Mouse (Mus musculus) MEL (cell line): ENCODE measurements around the gene Tead3. TPM values are rescaled to one million over a fixed set of nuclear protein-coding genes. Genes with fewer than 3 reads are reported as not detected.
A peak's percentile ranks its signal among the peaks of the same experiment; 100 is the strongest.

Experiments
- DNase-seq: peaks from one replicate; pipeline ENCODE4 v3.0.0; 2011; ENCODE audit warnings: low read depth, low spot score
- H3K27ac ChIP-seq: 2 replicates; pipeline ENCODE4 v1.5.1; 2012; ENCODE audit warnings: low read depth, mild to moderate bottlenecking, control low read depth, low read length, moderate library complexity; ENCODE audit not compliant: control insufficient read depth
- H3K27me3 ChIP-seq, 2 experiments: fragments of 150-350 bp in 1 of 2; sonication (generic) in 1 of 2; 2 replicates each; pipeline ENCODE4 v1.6.1; 2012; ENCODE audit warnings: low read length in 2 of 2, mild to moderate bottlenecking in 2 of 2, improper control_type of control experiment in 1 of 2, moderate library complexity in 1 of 2; ENCODE audit not compliant: insufficient read depth in 2 of 2, control insufficient read depth in 1 of 2
- H3K36me3 ChIP-seq, 2 experiments: 2 replicates each; pipeline ENCODE4 v1.6.1; 2012 to 2014; ENCODE audit warnings: low read length in 2 of 2, improper control_type of control experiment in 1 of 2, inconsistent platforms in 1 of 2, mild to moderate bottlenecking in 1 of 2; ENCODE audit not compliant: insufficient read depth in 2 of 2, control insufficient read depth in 1 of 2
- H3K4me1 ChIP-seq, 2 experiments: fragments of 150-350 bp in 1 of 2; sonication (generic) in 1 of 2; 2 replicates each; pipeline ENCODE4 v1.6.1; 2012; ENCODE audit warnings: low read length in 2 of 2, improper control_type of control experiment in 1 of 2, mild to moderate bottlenecking in 1 of 2; ENCODE audit not compliant: insufficient read depth in 2 of 2, control insufficient read depth in 1 of 2
- H3K4me3 ChIP-seq, 2 experiments: fragments of 150-350 bp in 1 of 2; sonication (generic) in 1 of 2; 2 replicates each; pipeline ENCODE4 v1.5.1; 2012; ENCODE audit warnings: low read depth in 2 of 2, low read length in 2 of 2, mild to moderate bottlenecking in 2 of 2, moderate library complexity in 2 of 2, control low read depth in 1 of 2, improper control_type of control experiment in 1 of 2; ENCODE audit not compliant: control insufficient read depth in 1 of 2, insufficient read depth in 1 of 2
- H3K79me2 ChIP-seq: 2 replicates; pipeline ENCODE4 v1.6.1; 2012; ENCODE audit warnings: mild to moderate bottlenecking, low read length, moderate library complexity; ENCODE audit not compliant: control insufficient read depth, poor library complexity, insufficient read depth
- H3K9ac ChIP-seq: 2 replicates; pipeline ENCODE4 v1.6.1; 2012; ENCODE audit warnings: low read depth, mild to moderate bottlenecking, control low read depth, low read length, moderate library complexity; ENCODE audit not compliant: control insufficient read depth, poor library complexity, severe bottlenecking
- H3K9me3 ChIP-seq: fragments of 150-350 bp; sonication (generic); replicated peaks from 2 replicates; pipeline ENCODE4 v1.6.1; 2012; ENCODE audit warnings: mild to moderate bottlenecking, low read length, improper control_type of control experiment, moderate library complexity; ENCODE audit not compliant: insufficient read depth
- CHD1 ChIP-seq: IDR thresholded peaks from 2 replicates; pipeline ENCODE4 v1.6.1; 2012; ENCODE audit warnings: low read depth, mild to moderate bottlenecking, inconsistent platforms, low read length, improper control_type of control experiment
- CHD2 ChIP-seq: IDR thresholded peaks from 2 replicates; pipeline ENCODE4 v1.6.1; 2011; ENCODE audit warnings: low read length, improper control_type of control experiment
- CTCF ChIP-seq, 3 experiments: IDR thresholded peaks in 2 of 3; conservative IDR thresholded peaks in 1 of 3; 2 replicates each; pipeline ENCODE4 v1.5.1; 2011 to 2012; ENCODE audit warnings: low read length in 3 of 3, low read depth in 2 of 3, mild to moderate bottlenecking in 2 of 3, improper control_type of control experiment in 1 of 3, inconsistent platforms in 1 of 3, mixed read lengths in 1 of 3, moderate library complexity in 1 of 3; ENCODE audit not compliant: control insufficient read depth in 1 of 3, insufficient read depth in 1 of 3, poor library complexity in 1 of 3, severe bottlenecking in 1 of 3
- ELF1 ChIP-seq: IDR thresholded peaks from 2 replicates; pipeline ENCODE4 v1.6.1; 2014; ENCODE audit warnings: low read depth, mild to moderate bottlenecking, inconsistent platforms, low read length, improper control_type of control experiment, moderate library complexity
- EP300 ChIP-seq, 2 experiments: IDR thresholded peaks; 2 replicates each; pipeline ENCODE4 v1.6.1; 2011; ENCODE audit warnings: improper control_type of control experiment in 2 of 2, low read length in 2 of 2, low read depth in 1 of 2, mild to moderate bottlenecking in 1 of 2
- ETS1 ChIP-seq: IDR thresholded peaks from 2 replicates; pipeline ENCODE4 v1.6.1; 2012; ENCODE audit warnings: low read depth, mild to moderate bottlenecking, inconsistent platforms, low read length, improper control_type of control experiment, moderate library complexity
- GABPA ChIP-seq: IDR thresholded peaks from 2 replicates; pipeline ENCODE4 v1.6.1; 2012; ENCODE audit warnings: low read depth, mild to moderate bottlenecking, inconsistent platforms, low read length, improper control_type of control experiment, moderate library complexity
- JUND ChIP-seq: IDR thresholded peaks from 2 replicates; pipeline ENCODE4 v1.6.1; 2011; ENCODE audit warnings: low read depth, mild to moderate bottlenecking, improper control_type of control experiment, low read length
- MAX ChIP-seq: IDR thresholded peaks from 2 replicates; pipeline ENCODE4 v1.6.1; 2011; ENCODE audit warnings: low read length, improper control_type of control experiment
- MAZ ChIP-seq: IDR thresholded peaks from 2 replicates; pipeline ENCODE4 v1.6.1; 2012; ENCODE audit warnings: low read depth, mild to moderate bottlenecking, inconsistent platforms, low read length, improper control_type of control experiment
- MYB ChIP-seq: IDR thresholded peaks from 2 replicates; pipeline ENCODE4 v1.6.1; 2011; ENCODE audit warnings: mild to moderate bottlenecking, low read depth, low read length, improper control_type of control experiment
- MYC ChIP-seq: IDR thresholded peaks from 2 replicates; pipeline ENCODE4 v1.6.1; 2011; ENCODE audit warnings: low read depth, mild to moderate bottlenecking, low read length, improper control_type of control experiment, moderate library complexity
- NELFE ChIP-seq: IDR thresholded peaks from 2 replicates; pipeline ENCODE4 v1.6.1; 2011; ENCODE audit warnings: low read depth, low read length, improper control_type of control experiment
- NRF1 ChIP-seq: IDR thresholded peaks from 2 replicates; pipeline ENCODE4 v1.6.1; 2014; ENCODE audit warnings: low read depth, mild to moderate bottlenecking, inconsistent platforms, low read length, improper control_type of control experiment, moderate library complexity; ENCODE audit not compliant: poor library complexity, insufficient read depth, severe bottlenecking
- POLR2A ChIP-seq, 2 experiments: IDR thresholded peaks; 2 replicates each; pipeline ENCODE4 v1.6.1; 2011 to 2012; ENCODE audit warnings: low read length in 2 of 2, mild to moderate bottlenecking in 2 of 2, control low read depth in 1 of 2, improper control_type of control experiment in 1 of 2, low read depth in 1 of 2, moderate library complexity in 1 of 2; ENCODE audit not compliant: control insufficient read depth in 1 of 2, insufficient read depth in 1 of 2, poor library complexity in 1 of 2
- POLR2AphosphoS5 ChIP-seq: IDR thresholded peaks from 2 replicates; pipeline ENCODE4 v1.6.1; 2012; ENCODE audit warnings: low read depth, borderline replicate concordance, mild to moderate bottlenecking, inconsistent platforms, low read length, moderate library complexity, mixed read lengths
- RAD21 ChIP-seq: IDR thresholded peaks from 2 replicates; pipeline ENCODE4 v1.6.1; 2011; ENCODE audit warnings: mild to moderate bottlenecking, low read depth, low read length, improper control_type of control experiment
- RCOR1 ChIP-seq: IDR thresholded peaks from 2 replicates; pipeline ENCODE4 v1.6.1; 2012; ENCODE audit warnings: low read depth, mild to moderate bottlenecking, inconsistent platforms, low read length, improper control_type of control experiment
- SIN3A ChIP-seq: IDR thresholded peaks from 2 replicates; pipeline ENCODE4 v1.6.1; 2012; ENCODE audit warnings: low read length, improper control_type of control experiment, inconsistent platforms
- SMC3 ChIP-seq: IDR thresholded peaks from 2 replicates; pipeline ENCODE4 v1.6.1; 2011; ENCODE audit warnings: low read depth, low read length, improper control_type of control experiment
- ZC3H11A ChIP-seq: IDR thresholded peaks from 2 replicates; pipeline ENCODE4 v1.6.1; 2012; ENCODE audit warnings: low read depth, mild to moderate bottlenecking, inconsistent platforms, low read length, improper control_type of control experiment
- ZMIZ1 ChIP-seq: IDR thresholded peaks from 2 replicates; pipeline ENCODE4 v1.6.1; 2012; ENCODE audit warnings: low read depth, mild to moderate bottlenecking, inconsistent platforms, low read length, improper control_type of control experiment, moderate library complexity
- polyA plus RNA-seq, 2 experiments: library from polyadenylated mRNA; stranded (reverse) in 1 of 2; unstranded in 1 of 2; fragments of >175 nt in 1 of 2; fragments of >200 nt in 1 of 2; gene quantifications; 2 replicates each; pipeline versions ENCODE4 v1.2.1 to v1.2.4; 2012; ENCODE audit warnings: low replicate concordance in 2 of 2, low read depth in 1 of 2; ENCODE audit not compliant: insufficient read length in 2 of 2, insufficient read depth in 1 of 2, missing spikeins in 1 of 2
- total RNA-seq: library from RNA; depleted of rRNA; stranded (reverse); fragments of 300-350 nt; gene quantifications from 2 replicates; pipeline ENCODE4 v1.2.3, GENCODE M21; 2012

The Tead3 gene
- total and polyA plus RNA-seq, 3 experiments: 0.73 to 4.1 TPM; not detected in 1

GRCm38 (mm10) chr17:28290671-28291070 is 59.9 kb downstream of the Tead3 start:
- Histone ChIP-seq H3K4me1 (peaks cover 11 to 16% of the 10 kb centered on the region in 2 experiments), H3K9ac (no peak overlapping the region)
- TF ChIP-seq ELF1 (no peak), RCOR1 (no peak), CTCF (IDR thresholded peaks at IDR 0.05 in 2 of 3, conservative IDR thresholded peaks at IDR 0.05 in 1 of 3; ENCODE audit: control insufficient read depth in 1 of 3, insufficient read depth in 1 of 3, low read depth in 2 of 3, low read length in 3 of 3, poor library complexity in 1 of 3, severe bottlenecking in 1 of 3) (no peak), ZC3H11A (no peak)
- TF ChIP-seq, all 39 proteins: peak for 0
- Histone ChIP-seq H3K9me3 (no peaks in the 10 kb centered on the region), H3K4me3 (no peak overlapping the region), H3K36me3 (peaks cover 0 to 3% of the 10 kb centered on the region in 2 experiments; a peak in 1 of 4 replicates), H3K79me2 (no peaks in the 10 kb centered on the region), H3K27ac (no peak overlapping the region), H3K27me3 (no peaks in the 10 kb centered on the region)
- peak; percentile 46 for DNase-seq

GRCm38 (mm10) chr17:28290262-28290661 is 60.4 kb downstream of the Tead3 start:
- H3K79me2 ChIP-seq: no peaks in the 10 kb centered on the region
- no peaks in the 10 kb centered on the region for H3K9me3 ChIP-seq
- TF ChIP-seq MAX: no peak
- no peak for TF ChIP-seq ELF1
- no peak for TF ChIP-seq MYC
- no peak for TF ChIP-seq POLR2AphosphoS5
- no peak for TF ChIP-seq MAZ
- no peak for TF ChIP-seq ZC3H11A
- peaks cover 0 to 3% of the 10 kb centered on the region in 2 experiments; a peak in 1 of 4 replicates for H3K36me3 ChIP-seq
- no peak overlapping the region for H3K27ac ChIP-seq
- H3K9ac ChIP-seq: no peak overlapping the region
- DNase-seq: no peak
- H3K4me1 ChIP-seq: peaks cover 11 to 16% of the 10 kb centered on the region in 2 experiments
- no peak overlapping the region for H3K4me3 ChIP-seq
- H3K27me3 ChIP-seq: no peaks in the 10 kb centered on the region

- Histone ChIP-seq H3K4me3 (no peak overlapping the region), H3K4me1 (peaks cover 11 to 16% of the 10 kb centered on the region in 2 experiments), H3K79me2 (no peaks in the 10 kb centered on the region), H3K9me3 (no peaks in the 10 kb centered on the region), H3K27me3 (no peaks in the 10 kb centered on the region), H3K9ac (no peak overlapping the region), H3K36me3 (peaks cover 0 to 3% of the 10 kb centered on the region in 2 experiments; a peak in 1 of 4 replicates), H3K27ac (no peak overlapping the region)
- TF ChIP-seq SMC3 (peak; percentile 27; the same call in 1 of the 2 replicates), SIN3A (no peak), CHD2 (no peak), POLR2A (IDR thresholded peaks at IDR 0.05; ENCODE audit: control insufficient read depth in 1 of 2, insufficient read depth in 1 of 2, low read depth in 1 of 2, low read length in 2 of 2, poor library complexity in 1 of 2) (no peak), JUND (no peak), RAD21 (peak; percentile 17; the same call in 1 of the 2 replicates), GABPA (no peak), NELFE (no peak), POLR2AphosphoS5 (no peak), RCOR1 (no peak), NRF1 (no peak), CTCF (IDR thresholded peaks at IDR 0.05 in 2 of 3, conservative IDR thresholded peaks at IDR 0.05 in 1 of 3; ENCODE audit: control insufficient read depth in 1 of 3, insufficient read depth in 1 of 3, low read depth in 2 of 3, low read length in 3 of 3, poor library complexity in 1 of 3, severe bottlenecking in 1 of 3) (peak; percentile 38 to 58 (median 47)), MYB (no peak), ETS1 (no peak), CHD1 (no peak), ZMIZ1 (no peak), EP300 (IDR thresholded peaks at IDR 0.05; ENCODE audit: low read depth in 1 of 2, low read length in 2 of 2) (no peak)
- peak; percentile 57 for DNase-seq
These were observed 62.6 kb downstream of the Tead3 start for GRCm38 (mm10) chr17:28287980-28288379.
